Mouse (Mus musculus): ENCODE measurements at regions not wholly inside any gene's neighbourhood (a gene's known extent, or its start where the extent isn't known, plus 50 kb on each side); places are given as distances from the start of the nearest gene placed in this dataset.

- DNase-seq (ENCODE audit: low spot score in 2 of 2), result no peak
These were observed 57.4 kb downstream of the Gm21962 start for GRCm38 (mm10) chr3:137728689-137729088.

- DNase-seq (ENCODE audit: low spot score in 2 of 2), result no peak
These were observed 58.1 kb downstream of the Gm21962 start for GRCm38 (mm10) chr3:137729421-137729820.

GRCm38 (mm10) chr3:137737222-137737800 is 66.0 kb downstream of the Gm21962 start:
- DNase-seq (ENCODE audit: low spot score in 2 of 2), result no peak

- DNase-seq (ENCODE audit: low spot score in 2 of 2), result no peak
These were observed 70.2 kb downstream of the Gm21962 start for GRCm38 (mm10) chr3:137741528-137741927.

- no peak for DNase-seq (ENCODE audit: low spot score in 2 of 2)
These were observed 70.8 kb downstream of the Gm21962 start for GRCm38 (mm10) chr3:137742119-137742518.

- no peak for DNase-seq (ENCODE audit: low spot score in 2 of 2)
These were observed 80.5 kb downstream of the Gm21962 start for GRCm38 (mm10) chr3:137751732-137752260.

GRCm38 (mm10) chr3:137752447-137753256 is 81.3 kb downstream of the Gm21962 start:
- DNase-seq (ENCODE audit: low spot score in 2 of 2), result peak; percentile 70 to 87

- no peak for DNase-seq (ENCODE audit: low spot score in 2 of 2)
These were observed 81.9 kb downstream of the Gm21962 start for GRCm38 (mm10) chr3:137753257-137753654.

GRCm38 (mm10) chr3:137755391-137755790 is 84.1 kb downstream of the Gm21962 start:
- DNase-seq (ENCODE audit: low spot score in 2 of 2), result no peak

- DNase-seq (ENCODE audit: low spot score in 2 of 2), result no peak
These were observed 91.0 kb downstream of the Gm21962 start for GRCm38 (mm10) chr3:137762213-137762884.

- DNase-seq (ENCODE audit: low spot score in 2 of 2), result no peak
These were observed 92.1 kb downstream of the Gm21962 start for GRCm38 (mm10) chr3:137763406-137763805.

- no peak for DNase-seq (ENCODE audit: low spot score in 2 of 2)
These were observed 95.7 kb upstream of the H2afz start for GRCm38 (mm10) chr3:137768627-137769026.

GRCm38 (mm10) chr3:137775076-137775849 is 89.0 kb upstream of the H2afz start:
- DNase-seq (ENCODE audit: low spot score in 2 of 2), result no peak

GRCm38 (mm10) chr3:137778113-137778512 is 86.2 kb upstream of the H2afz start:
- no peak for DNase-seq (ENCODE audit: low spot score in 2 of 2)

GRCm38 (mm10) chr3:137780029-137780428 is 84.3 kb upstream of the H2afz start:
- DNase-seq (ENCODE audit: low spot score in 2 of 2), result no peak

- DNase-seq (ENCODE audit: low spot score in 2 of 2), result no peak
These were observed 81.5 kb upstream of the H2afz start for GRCm38 (mm10) chr3:137782836-137783235.

- DNase-seq (ENCODE audit: low spot score in 2 of 2), result no peak
These were observed 80.1 kb upstream of the H2afz start for GRCm38 (mm10) chr3:137783937-137784911.

- DNase-seq (ENCODE audit: low spot score in 2 of 2), result no peak
These were observed 79.1 kb upstream of the H2afz start for GRCm38 (mm10) chr3:137785224-137785623.

- DNase-seq (ENCODE audit: low spot score in 2 of 2), result no peak
These were observed 78.4 kb upstream of the H2afz start for GRCm38 (mm10) chr3:137785871-137786270.

GRCm38 (mm10) chr3:137789671-137790070 is 74.6 kb upstream of the H2afz start:
- DNase-seq (ENCODE audit: low spot score in 2 of 2), result no peak

Measured in gastrocnemius, postnatal 4 days (tissue).